Mouse (Mus musculus): Measurements from ENCODE around the gene Kpna6. TPM values are rescaled to one million over a fixed set of nuclear protein-coding genes. Genes with fewer than 3 reads are reported as not detected.
"Not testable (repeated sequence)": the region's sequence is repeated elsewhere in the genome, so short reads cannot be mapped to it uniquely, and the experiment has no call there.

Kpna6 gene
- 10 to 100 TPM; 80.9 to 85.9 TPM for total RNA-seq (2021)
- long read RNA-seq, experiment 1, full-length matches to known transcripts = 9 of 29 reads
- long read RNA-seq, experiment 1, partial matches to known transcripts = 4 of 29 reads
- long read RNA-seq, experiment 1, other reads (novel, unspliced or antisense) = 16 of 29 reads
- long read RNA-seq, experiment 2, full-length matches to known transcripts = 12 of 32 reads
- long read RNA-seq, experiment 2, partial matches to known transcripts = 1 of 32 reads
- long read RNA-seq, experiment 2, other reads (novel, unspliced or antisense) = 19 of 32 reads

GRCm38 (mm10) chr4:129672083-129672877 is at the start of gene Kpna6:
TSS of gene Kpna6 (minus strand) at chr4:129672767.
- peak within 1 kb of the TSS; percentile 93 for H3K4me3 ChIP-seq
- peak; percentile 93 for DNase-seq
- no peak for TF ChIP-seq CTCF (IDR thresholded peaks at IDR 0.05)
- peak within 1 kb of the TSS; percentile 98 for H3K27ac ChIP-seq
- intact Hi-C loops (cut with DNase I) = loop anchor here (2.0 kb wide), 1 partner anchor 25 kb away; the partner anchor contains the start of gene Tmem39b

GRCm38 (mm10) chr4:129716310-129716709 is 43.7 kb upstream of the Kpna6 start:
- no peak for DNase-seq
- Histone ChIP-seq H3K4me3 (no peak overlapping the region), H3K27ac (no peak overlapping the region)
- intact Hi-C loops (cut with DNase I) = no loop called here
- no peak for TF ChIP-seq CTCF (IDR thresholded peaks at IDR 0.05)

GRCm38 (mm10) chr4:129709486-129710129 is 37.0 kb upstream of the Kpna6 start:
- TF ChIP-seq CTCF (IDR thresholded peaks at IDR 0.05) = no peak
- no peak overlapping the region for H3K4me3 ChIP-seq
- intact Hi-C loops (cut with DNase I) = no loop called here
- DNase-seq = no peak
- H3K27ac ChIP-seq = no peak overlapping the region

GRCm38 (mm10) chr4:129706750-129707149 is 34.2 kb upstream of the Kpna6 start:
- H3K27ac ChIP-seq = no peak overlapping the region
- TF ChIP-seq CTCF (IDR thresholded peaks at IDR 0.05) = no peak
- DNase-seq = no peak
- intact Hi-C loops (cut with DNase I) = no loop called here
- no peak overlapping the region for H3K4me3 ChIP-seq

- peak overlapping the region; percentile 56 for H3K27ac ChIP-seq
- DNase-seq = peak; percentile 60
- no peak for TF ChIP-seq CTCF (IDR thresholded peaks at IDR 0.05)
- no peak overlapping the region for H3K4me3 ChIP-seq
- intact Hi-C loops (cut with DNase I) = loop anchor here (5.0 kb wide), 3 partner anchors 35 to 280 kb away; partner anchors contain the start of gene Adgrb2
Measured at GRCm38 (mm10) chr4:129702454-129702853, 29.9 kb upstream of the Kpna6 start.

- intact Hi-C loops (cut with DNase I) = loop anchor here (1.0 to 5.0 kb wide), 4 partner anchors 36 to 281 kb away; partner anchors contain the start of gene Adgrb2
- H3K27ac ChIP-seq = peak overlapping the region; percentile 56
- DNase-seq = peak; percentile 84
- H3K4me3 ChIP-seq = peak overlapping the region; percentile 61
- peak; percentile 88 for TF ChIP-seq CTCF (IDR thresholded peaks at IDR 0.05)
Measured at GRCm38 (mm10) chr4:129701503-129702377, 29.2 kb upstream of the Kpna6 start.

- H3K27ac ChIP-seq, H3K4me3 ChIP-seq, DNase-seq: not testable (repeated sequence)
- intact Hi-C loops (cut with DNase I) = loop anchor here (1.0 to 5.0 kb wide), 4 partner anchors 37 to 282 kb away; partner anchors contain the start of gene Adgrb2
Measured at GRCm38 (mm10) chr4:129700661-129701060, 28.1 kb upstream of the Kpna6 start.

GRCm38 (mm10) chr4:129700216-129700615 is 27.6 kb upstream of the Kpna6 start:
- Histone ChIP-seq H3K4me3 (no peak overlapping the region), H3K27ac (no peak overlapping the region)
- intact Hi-C loops (cut with DNase I) = loop anchor here (5.0 kb wide), 3 partner anchors 37 to 282 kb away; partner anchors contain the start of gene Adgrb2
- no peak for DNase-seq
- no peak for TF ChIP-seq CTCF (IDR thresholded peaks at IDR 0.05)

GRCm38 (mm10) chr4:129697191-129697590 is 24.6 kb upstream of the Kpna6 start:
- H3K4me3 ChIP-seq = peak overlapping the region; percentile 96
- peak overlapping the region; percentile 97 for H3K27ac ChIP-seq
- intact Hi-C loops (cut with DNase I) = loop anchor here (2.0 kb wide), 1 partner anchor 24 kb away; the partner anchor contains the start of gene Kpna6
- DNase-seq = no peak
- TF ChIP-seq CTCF (IDR thresholded peaks at IDR 0.05) = no peak

- intact Hi-C loops (cut with DNase I) = loop anchor here (2.0 kb wide), 1 partner anchor 24 kb away; the partner anchor contains the start of gene Kpna6
- peak within 1 kb of the TSS; percentile 97 for H3K27ac ChIP-seq
- TF ChIP-seq CTCF (IDR thresholded peaks at IDR 0.05) = no peak
- peak; percentile 95 for DNase-seq
- peak within 1 kb of the TSS; percentile 96 for H3K4me3 ChIP-seq
Measured at GRCm38 (mm10) chr4:129696158-129696985, 23.8 kb upstream of the Kpna6 start, which contains the start of gene Tmem39b. TSS of gene Tmem39b (minus strand) at chr4:129696838.

GRCm38 (mm10) chr4:129695815-129696157 is 23.2 kb upstream of the Kpna6 start:
- intact Hi-C loops (cut with DNase I) = loop anchor here (2.0 kb wide), 1 partner anchor 23 kb away; the partner anchor contains the start of gene Kpna6
- TF ChIP-seq CTCF (IDR thresholded peaks at IDR 0.05) = no peak
- peak overlapping the region; percentile 97 for H3K27ac ChIP-seq

More at GRCm38 (mm10) chr4:129695815-129696157, 23.2 kb upstream of the Kpna6 start:
- peak overlapping the region; percentile 96 for H3K4me3 ChIP-seq
- DNase-seq = no peak

All from gastrocnemius, adult 2 months (tissue).